Mouse (Mus musculus) cerebellum, adult 2 months (tissue): ENCODE results near the gene Dctn5.

Experiments used
- CTCF ChIP-seq: fragments of 200-500 bp; IDR thresholded peaks from 2 replicates; pipeline ENCODE4 v1.5.1; 2011; ENCODE audit warnings: low read depth, mild to moderate bottlenecking, control low read depth, low read length, moderate library complexity, borderline replicate concordance; ENCODE audit not compliant: insufficient read depth
- POLR2A ChIP-seq: fragments of 200-500 bp; IDR thresholded peaks from 2 replicates; pipeline ENCODE4 v1.6.1; 2011; ENCODE audit warnings: low read length, control low read depth, borderline replicate concordance; ENCODE audit not compliant: insufficient read depth

DNA sequence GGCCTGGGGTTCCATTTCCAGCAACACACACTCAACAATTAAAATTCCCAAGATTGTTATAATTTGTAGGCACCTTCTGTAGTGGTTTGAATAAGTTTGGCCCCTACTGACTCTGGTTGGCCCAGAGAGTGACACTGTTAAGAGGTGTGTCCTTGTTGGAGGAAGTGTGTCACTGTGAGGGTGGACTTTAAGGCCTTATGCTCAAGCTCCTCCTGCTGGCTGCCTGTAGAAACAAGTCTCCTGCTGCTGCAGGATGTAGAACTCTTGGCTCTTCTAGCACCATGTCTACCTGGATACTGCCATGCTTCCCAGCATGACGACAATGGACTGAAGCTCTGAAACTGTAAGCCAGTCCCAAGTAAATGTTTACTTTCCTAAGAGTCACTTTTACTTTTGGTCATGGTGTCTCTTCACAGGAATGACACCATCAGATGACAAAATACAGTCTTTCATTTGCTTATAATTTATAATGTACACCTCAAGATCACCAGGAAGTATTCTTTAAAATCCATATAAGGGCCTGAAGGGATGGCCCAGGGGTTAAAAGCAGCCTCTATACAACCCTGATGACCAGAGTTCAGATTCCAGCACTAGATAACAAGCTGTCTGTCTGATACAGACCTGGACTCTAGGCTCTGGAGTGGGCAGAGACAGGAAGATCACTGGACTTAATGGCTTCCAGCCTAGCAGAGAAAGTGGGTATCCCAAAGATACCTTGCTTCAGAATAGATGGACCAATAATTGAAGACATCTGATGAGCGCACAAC is 38.1 kb upstream of the Dctn5 start:
- TF ChIP-seq POLR2A = no peak
- no peak for TF ChIP-seq CTCF
